Comparison of ENCODE assay signal across 19 mouse cellular contexts in the genomic region with DNA sequence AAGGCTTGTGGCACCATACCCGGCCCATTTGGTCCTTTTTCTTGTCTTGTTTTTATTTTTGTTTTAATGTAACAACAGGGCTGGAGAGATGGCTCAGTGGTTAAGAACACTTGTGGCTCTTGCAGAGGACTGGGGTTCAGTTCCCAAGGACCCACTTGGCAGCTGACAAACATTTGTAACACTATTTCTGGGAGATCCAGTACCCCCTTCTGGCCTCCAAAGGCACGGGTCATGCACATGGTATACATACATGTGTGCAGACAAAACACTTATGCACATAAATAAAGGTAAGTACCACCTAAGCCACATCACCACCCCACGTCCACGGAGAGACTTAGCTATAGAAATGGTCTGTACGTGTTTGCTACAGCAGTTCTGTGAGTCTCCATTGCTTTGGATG. TPM values are rescaled to one million over a fixed set of nuclear protein-coding genes. Genes with fewer than 3 reads are reported as not detected.
DNase-seq lines count a peak whose midpoint lies in the region; ATAC-seq lines count a peak whose summit lies in the region.
"Had no signal": no experiment of that assay in that cellular context is flagged by ENCODE, and none has a peak within 500 bp of the region (broad histone marks: within the 10 kb centered on the region; RNA-seq: fewer than 3 reads in every experiment).

No protein-coding gene starts in this region.

- DNase-seq in heart, adult 11 months = peak; percentile 53
- DNase-seq in heart, adult 9 months (ENCODE audit: low spot score in 2 of 2) = no peak
- DNase-seq in midbrain, embryonic 11.5 days (ENCODE audit: low spot score, missing footprints) = peak; percentile 67
- DNase-seq: adrenal gland, adult 2 months; adrenal gland, adult 8-10 months; adrenal gland, postnatal 10 days; adrenal gland, postnatal 14 days; adrenal gland, postnatal 25 days; adrenal gland, postnatal 36 days; B cell, adult 2 months; cerebellum, adult 11 months; cerebellum, adult 11-12 months; cerebellum, adult 18-20 months had no signal

- H3K36me3 ChIP-seq in midbrain, embryonic 11.5 days (ENCODE audit: control insufficient read depth, insufficient read depth, low read length) = no peaks in the 10 kb centered on the region; the same call in 1 of the 2 replicates
- no peaks in the 10 kb centered on the region for H3K36me3 ChIP-seq in midbrain, embryonic 15.5 days (replicated peaks)

- no peak overlapping the region for H3K9ac ChIP-seq in midbrain, embryonic 11.5 days (ENCODE audit: low read length)
- no peak overlapping the region for H3K9ac ChIP-seq in midbrain, embryonic 15.5 days

- H3K4me1 ChIP-seq in midbrain, embryonic 11.5 days (ENCODE audit: control insufficient read depth, insufficient read depth, low read length) = no peaks in the 10 kb centered on the region
- H3K4me1 ChIP-seq in midbrain, embryonic 15.5 days = no peaks in the 10 kb centered on the region

- H3K4me2 ChIP-seq in midbrain, embryonic 11.5 days = no peak overlapping the region
- no peak overlapping the region for H3K4me2 ChIP-seq in midbrain, embryonic 15.5 days

- no peak for ATAC-seq in midbrain, embryonic 11.5 days (ENCODE audit: low FRiP score)
- ATAC-seq in midbrain, embryonic 15.5 days (replicated peaks) = no peak
- ATAC-seq: activated CD4-positive, CD25-positive, alpha-beta regulatory T cell, adult 4 months; CD4-positive, CD25-positive, alpha-beta regulatory T cell, adult 4 months; Patski had no signal

- WGBS in midbrain, embryonic 11.5 days = 92% methylated on average over 5 of the region's 5 CpGs
- 97% methylated on average over 5 of the region's 5 CpGs for WGBS in midbrain, embryonic 15.5 days

- H3K4me3 ChIP-seq in midbrain, embryonic 11.5 days (ENCODE audit: low read depth, low read length) = no peak overlapping the region
- H3K4me3 ChIP-seq in midbrain, embryonic 15.5 days = no peak overlapping the region

- no peaks in the 10 kb centered on the region for H3K27me3 ChIP-seq in midbrain, embryonic 11.5 days (ENCODE audit: control insufficient read depth, insufficient read depth, low read length)
- H3K27me3 ChIP-seq in midbrain, embryonic 15.5 days (replicated peaks) = no peaks in the 10 kb centered on the region
- H3K27me3 ChIP-seq: CH12.LX, Patski had no signal

- no peaks in the 10 kb centered on the region for H3K9me3 ChIP-seq in midbrain, embryonic 11.5 days (ENCODE audit: control insufficient read depth, low read length)
- H3K9me3 ChIP-seq in midbrain, embryonic 15.5 days = no peaks in the 10 kb centered on the region
- H3K9me3 ChIP-seq: G1E had no signal

- no peak overlapping the region for H3K27ac ChIP-seq in midbrain, embryonic 11.5 days (ENCODE audit: low read depth, low read length)
- no peak overlapping the region for H3K27ac ChIP-seq in midbrain, embryonic 15.5 days

RNA-seq across cellular contexts. Expression of a gene that starts 12.6 kb away (rescaled TPM):
- 40.5 and 41.7 TPM in 2 replicates for polyA plus RNA-seq in midbrain, embryonic 11.5 days (2014; fragmentation: Nextera tagmentation; extraction: Ambion mirVana)
- 16.1 and 16.9 TPM in 2 replicates for polyA plus RNA-seq in midbrain, embryonic 15.5 days (2015; fragmentation: Nextera tagmentation; extraction: Ambion mirVana)

Comparison
In these comparisons a context has a peak if more than half of its experiments do, and no peak if none do; other contexts are left out.
1. DNase-seq: peak in heart, adult 11 months (single experiment) and midbrain, embryonic 11.5 days (single experiment); none in heart, adult 9 months (0 of 2).